Mouse (Mus musculus) spleen, adult 2 months (tissue): Measurements from ENCODE around the gene Slc2a3. TPM values are rescaled to one million over a fixed set of nuclear protein-coding genes. Genes with fewer than 3 reads are reported as not detected.
"Not testable (repeated sequence)": the region's sequence is repeated elsewhere in the genome, so short reads cannot be mapped to it uniquely, and the experiment has no call there.

Source experiments
- DNase-seq, 2 experiments: peaks; one replicate each; pipeline versions ENCODE4 v3.0.0 to v3.0.0-alpha.2; 2012 to 2021; ENCODE audit warnings: low spot score in 2 of 2, low read depth in 1 of 2
- H3K27ac ChIP-seq: fragments of 200-500 bp; 2 replicates; pipeline ENCODE4 v1.5.1; 2012; ENCODE audit warnings: low read length, inconsistent platforms; ENCODE audit not compliant: insufficient read depth
- H3K27me3 ChIP-seq: fragments of 200-500 bp; 2 replicates; pipeline ENCODE4 v1.6.1; 2012; ENCODE audit warnings: mild to moderate bottlenecking, moderate library complexity, low read length, inconsistent platforms; ENCODE audit not compliant: control insufficient read depth, insufficient read depth
- H3K36me3 ChIP-seq: fragments of 200-500 bp; 2 replicates; pipeline ENCODE4 v1.6.1; 2012; ENCODE audit warnings: mild to moderate bottlenecking, low read length, inconsistent platforms; ENCODE audit not compliant: control insufficient read depth, insufficient read depth
- H3K4me1 ChIP-seq: fragments of 200-500 bp; 2 replicates; pipeline ENCODE4 v1.6.1; 2011; ENCODE audit warnings: inconsistent platforms; ENCODE audit not compliant: control insufficient read depth, insufficient read depth, insufficient read length
- H3K4me3 ChIP-seq: fragments of 200-500 bp; 2 replicates; pipeline ENCODE4 v1.5.1; 2011; ENCODE audit warnings: mild to moderate bottlenecking, inconsistent platforms; ENCODE audit not compliant: insufficient read depth, insufficient read length; ENCODE audit errors: extremely low read depth
- CTCF ChIP-seq: fragments of 200-500 bp; IDR thresholded peaks from 2 replicates; pipeline ENCODE4 v1.5.1; 2011; ENCODE audit warnings: mild to moderate bottlenecking, inconsistent platforms; ENCODE audit not compliant: insufficient read depth, insufficient read length, insufficient replicate concordance; ENCODE audit errors: extremely low read depth
- POLR2A ChIP-seq: fragments of 200-500 bp; IDR thresholded peaks from 2 replicates; pipeline ENCODE4 v1.6.1; 2011; ENCODE audit warnings: low read depth, low read length, inconsistent platforms
- WGBS: fragments of 180-500 bp; shearing (Covaris S2); methylation state at CpG from one replicate; pipeline ENCODE4 v1.1.7; 2018; 5-methylcytosine and 5-hydroxymethylcytosine counted together
- polyA plus RNA-seq: library from polyadenylated mRNA; depleted of rRNA; stranded (reverse); fragments of >200 nt; gene quantifications from 2 replicates; pipeline ENCODE4 v1.2.3, GENCODE M21; 2012; rRNA removed

Slc2a3 gene
- polyA plus RNA-seq, 1 experiment = 17.8 TPM

DNA sequence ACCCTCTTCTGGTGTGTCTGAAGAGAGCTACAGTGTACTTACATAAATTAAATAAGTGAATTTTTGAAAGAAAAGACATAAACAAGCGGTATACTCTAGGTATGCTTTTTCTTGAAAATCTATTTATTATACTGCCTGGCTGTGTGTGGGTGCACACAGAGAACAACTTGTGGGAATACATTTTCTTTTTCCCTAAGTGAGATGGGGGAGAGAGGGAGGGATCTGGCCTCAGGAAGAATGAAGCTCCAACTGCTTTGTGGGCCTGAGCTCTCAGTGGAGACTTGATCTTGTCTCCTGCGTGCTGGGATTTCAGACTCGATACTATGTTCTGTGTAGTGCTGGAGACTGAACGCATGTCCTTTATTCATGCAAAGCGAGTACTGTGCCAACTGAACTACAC is 99.6 kb downstream of the Slc2a3 start:
- no peak overlapping the region for H3K27ac ChIP-seq
- TF ChIP-seq CTCF = no peak
- no peak for TF ChIP-seq POLR2A
- no peaks in the 10 kb centered on the region for H3K4me1 ChIP-seq
- 90% methylated on average over 5 of the region's 5 CpGs for WGBS
- no peaks in the 10 kb centered on the region for H3K36me3 ChIP-seq
- no peaks in the 10 kb centered on the region for H3K27me3 ChIP-seq
- no peak for DNase-seq
- H3K4me3 ChIP-seq = no peak overlapping the region

DNA sequence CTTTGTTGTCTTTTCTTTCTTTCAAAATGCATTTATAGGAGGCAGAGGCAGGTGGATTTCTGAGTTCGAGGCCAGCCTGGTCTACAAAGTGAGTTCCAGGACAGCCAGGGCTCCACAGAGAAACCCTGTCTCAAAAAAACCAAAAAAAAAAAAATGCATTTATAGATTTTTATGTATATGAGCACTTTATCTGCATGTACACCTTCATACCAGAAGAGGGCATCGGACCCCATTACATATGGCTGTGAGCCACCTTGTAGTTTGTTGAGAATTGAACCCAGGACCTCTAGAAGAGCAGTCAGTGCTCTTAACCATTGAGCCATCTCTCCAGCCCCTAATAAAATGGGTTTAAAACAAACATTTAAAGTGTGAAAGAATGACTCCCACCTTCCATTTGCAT is 101.8 kb downstream of the Slc2a3 start:
- not testable (repeated sequence) for H3K4me3 ChIP-seq, H3K27me3 ChIP-seq, H3K4me1 ChIP-seq, DNase-seq, H3K27ac ChIP-seq, H3K36me3 ChIP-seq
- 87% methylated on average over 2 of the region's 2 CpGs for WGBS

DNA sequence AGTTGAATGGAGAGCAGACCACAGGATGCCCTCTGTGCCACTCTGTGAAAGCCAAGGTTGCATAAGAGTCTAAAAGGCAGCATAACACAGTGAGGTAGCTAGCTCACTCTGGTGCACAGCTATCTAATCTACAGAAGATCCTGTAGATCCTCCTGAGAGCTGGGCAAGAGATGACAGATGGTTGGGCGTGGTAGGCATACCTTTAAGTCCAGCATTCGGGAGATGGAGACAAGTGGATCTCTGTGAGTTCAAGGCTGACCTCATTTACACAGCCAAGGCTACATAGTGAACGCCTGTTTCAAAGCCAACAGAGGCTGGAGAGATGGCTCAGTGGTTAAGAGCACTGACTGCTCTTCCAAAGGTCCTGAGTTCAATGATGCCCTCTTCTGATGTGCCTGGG is 106.0 kb downstream of the Slc2a3 start:
- no peak for DNase-seq
- no peaks in the 10 kb centered on the region for H3K36me3 ChIP-seq
- no peak overlapping the region for H3K27ac ChIP-seq
- no peaks in the 10 kb centered on the region for H3K27me3 ChIP-seq
- no peak overlapping the region for H3K4me3 ChIP-seq
- H3K4me1 ChIP-seq = no peaks in the 10 kb centered on the region
- 81% methylated on average over 3 of the region's 3 CpGs for WGBS
- TF ChIP-seq CTCF (no peak), POLR2A (no peak)

GRCm38 (mm10) chr6:122690082-122690481 is 111.4 kb downstream of the Slc2a3 start:
- TF ChIP-seq POLR2A (no peak), CTCF (no peak)
- H3K27me3 ChIP-seq = no peaks in the 10 kb centered on the region
- no peak overlapping the region for H3K4me3 ChIP-seq
- WGBS = 88% methylated on average over 5 of the region's 5 CpGs
- no peak for DNase-seq
- no peaks in the 10 kb centered on the region for H3K36me3 ChIP-seq
- H3K27ac ChIP-seq = no peak overlapping the region
- H3K4me1 ChIP-seq = no peaks in the 10 kb centered on the region

DNA sequence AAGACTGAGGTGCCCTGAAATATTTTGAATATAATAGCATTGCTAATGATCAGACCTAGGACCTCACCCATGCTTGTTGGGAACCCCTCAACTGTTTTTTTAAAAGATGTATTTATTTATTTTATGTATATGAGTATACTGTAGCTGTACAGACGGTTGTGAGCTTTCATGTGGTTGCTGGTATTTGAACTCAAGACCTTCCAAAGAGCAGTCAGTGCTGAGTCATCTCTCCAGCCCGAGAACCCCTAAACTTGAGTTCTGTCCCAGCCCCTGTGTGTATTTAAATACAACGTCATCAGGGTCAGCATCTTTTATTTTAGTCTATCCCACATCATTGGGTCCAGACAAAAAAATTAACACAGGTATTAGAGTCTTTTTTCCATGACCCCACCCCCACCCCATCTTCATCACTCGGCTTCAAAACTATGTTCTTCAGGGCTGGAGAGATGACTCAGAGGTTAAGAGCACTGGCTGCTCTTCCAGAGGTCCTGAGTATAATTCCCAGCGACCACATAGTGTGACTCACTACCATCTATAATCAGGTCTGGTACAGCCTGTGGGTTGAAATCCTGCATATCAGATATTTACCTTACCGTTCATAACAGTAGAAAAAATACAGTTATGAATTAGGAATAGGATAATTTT is 111.9 kb downstream of the Slc2a3 start:
- no peak for DNase-seq
- Histone ChIP-seq H3K36me3 (no peaks in the 10 kb centered on the region), H3K4me1 (no peaks in the 10 kb centered on the region), H3K4me3 (no peak overlapping the region), H3K27me3 (no peaks in the 10 kb centered on the region), H3K27ac (no peak overlapping the region)
- no peak for TF ChIP-seq POLR2A
- no peak for TF ChIP-seq CTCF
- 73% methylated on average over 6 of the region's 6 CpGs for WGBS

DNA sequence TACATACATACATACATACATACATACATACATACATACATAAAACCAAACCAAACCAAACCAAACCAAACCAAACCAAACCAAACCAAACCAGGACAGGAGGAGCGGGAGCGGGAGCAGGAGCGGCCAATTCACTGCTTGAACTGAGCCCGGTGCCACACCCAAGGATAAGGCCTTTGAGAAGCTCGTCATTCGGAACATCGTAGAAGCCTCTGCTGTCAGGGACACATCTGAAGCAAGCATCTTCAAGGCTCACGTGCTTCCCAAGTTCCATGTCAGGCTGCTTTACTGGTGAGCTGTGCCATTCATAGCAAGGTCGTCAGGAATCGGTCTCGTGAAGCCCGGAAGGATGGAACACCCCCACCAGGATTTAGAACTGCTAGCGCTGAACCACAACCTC is 114.7 kb downstream of the Slc2a3 start:
- Histone ChIP-seq H3K4me1 (no peaks in the 10 kb centered on the region), H3K4me3 (no peak overlapping the region), H3K27ac (no peak overlapping the region), H3K27me3 (no peaks in the 10 kb centered on the region), H3K36me3 (no peaks in the 10 kb centered on the region)
- TF ChIP-seq POLR2A (no peak), CTCF (no peak)
- WGBS = 92% methylated on average over 13 of the region's 13 CpGs
- DNase-seq = no peak

DNA sequence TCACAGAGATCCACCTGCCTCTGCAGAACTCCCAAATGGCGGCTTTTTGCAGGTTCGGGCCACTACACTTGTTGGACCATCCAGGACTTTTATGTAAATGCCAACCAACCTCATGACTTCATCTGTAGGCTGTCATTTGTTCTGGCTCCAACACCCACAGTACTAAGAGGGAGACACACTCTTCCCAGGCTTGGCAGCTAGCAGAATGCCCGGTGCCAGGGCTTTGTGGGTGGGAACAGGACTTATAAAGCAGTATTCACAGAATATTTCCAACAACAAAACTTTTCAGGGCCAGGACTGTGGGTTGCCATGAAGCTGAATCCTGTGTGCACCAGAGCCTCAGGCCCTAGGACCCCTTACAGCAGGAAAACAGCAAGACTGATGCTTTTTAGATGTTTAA is 118.8 kb downstream of the Slc2a3 start:
- H3K27me3 ChIP-seq = no peaks in the 10 kb centered on the region
- no peaks in the 10 kb centered on the region for H3K36me3 ChIP-seq
- DNase-seq = no peak
- no peak for TF ChIP-seq CTCF
- no peak for TF ChIP-seq POLR2A
- no peak overlapping the region for H3K27ac ChIP-seq
- WGBS = 90% methylated on average over 3 of the region's 3 CpGs
- no peaks in the 10 kb centered on the region for H3K4me1 ChIP-seq
- H3K4me3 ChIP-seq = no peak overlapping the region

Other genes starting within 250 kb of the Slc2a3 start
- gene Aicda, start 247.8 kb downstream of the Slc2a3 start, polyA plus RNA-seq = 0.20 and 0.38 TPM in 2 replicates
- gene Apobec1, start 199.2 kb downstream of the Slc2a3 start, polyA plus RNA-seq = 44.0 and 60.3 TPM in 2 replicates
- 0.49 and 0.60 TPM in 2 replicates for gene Gdf3, start 191.6 kb downstream of the Slc2a3 start, polyA plus RNA-seq
- not detected in 2 replicates for gene Dppa3, start 175.2 kb downstream of the Slc2a3 start, polyA plus RNA-seq
- gene Nanog, start 94.2 kb downstream of the Slc2a3 start, polyA plus RNA-seq = not detected in 2 replicates
- 14.8 and 16.7 TPM in 2 replicates for gene Foxj2, start 18.3 kb upstream of the Slc2a3 start, polyA plus RNA-seq
- gene C3ar1, start 54.5 kb upstream of the Slc2a3 start, polyA plus RNA-seq = 0.33 and 0.45 TPM in 2 replicates
- gene Necap1, start 72.8 kb upstream of the Slc2a3 start, polyA plus RNA-seq = 7.1 and 7.4 TPM in 2 replicates
- gene Clec4a1, start 120.2 kb upstream of the Slc2a3 start, polyA plus RNA-seq = 6.8 and 9.3 TPM in 2 replicates
- gene Clec4a3, start 150.9 kb upstream of the Slc2a3 start, polyA plus RNA-seq = 2.7 and 3.5 TPM in 2 replicates
- gene Clec4a4, start 188.7 kb upstream of the Slc2a3 start, polyA plus RNA-seq = 0.66 and 0.81 TPM in 2 replicates
- 1.3 and 2.2 TPM in 2 replicates for gene Clec4b1, start 248.3 kb upstream of the Slc2a3 start, polyA plus RNA-seq